Mouse (Mus musculus): ENCODE measurements around the gene Zmiz1.

Zmiz1 gene

DNA sequence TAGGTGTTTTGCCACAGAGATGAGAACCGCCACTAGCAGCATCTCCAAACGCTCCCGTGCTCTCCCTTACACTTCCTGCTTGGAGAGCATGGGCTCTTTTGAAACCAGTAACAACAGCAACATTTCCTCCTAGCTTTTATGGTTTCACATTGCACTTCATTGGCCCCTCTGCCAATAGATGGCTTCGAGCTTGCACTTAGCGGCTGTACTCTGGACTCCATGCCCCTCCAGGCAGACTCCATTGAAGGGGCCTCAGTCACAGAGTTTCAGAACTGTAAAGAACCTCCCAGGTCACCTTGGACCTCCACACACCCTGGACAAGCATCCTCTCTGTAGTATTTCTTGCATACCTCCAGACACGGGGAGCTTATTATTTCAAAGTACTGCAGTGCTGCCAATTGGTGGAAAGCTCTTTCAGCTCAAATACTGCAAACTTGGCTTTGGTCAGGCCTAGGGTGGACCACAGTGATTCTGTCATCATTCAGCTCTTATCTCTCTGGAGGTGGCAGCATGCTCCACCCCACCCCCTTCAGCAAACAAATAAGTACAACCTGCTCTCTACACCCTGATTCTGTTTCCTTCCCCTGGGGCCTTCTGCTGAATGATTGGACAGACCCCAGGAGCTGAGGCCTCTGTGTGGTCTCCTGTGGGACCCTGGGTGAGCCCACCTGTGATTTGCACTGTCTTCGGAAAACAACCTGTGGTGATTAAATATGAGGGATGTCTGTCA is 227.4 kb downstream of the Zmiz1 start:
- DNase-seq (ENCODE audit: low read depth, low spot score) = no peak

DNA sequence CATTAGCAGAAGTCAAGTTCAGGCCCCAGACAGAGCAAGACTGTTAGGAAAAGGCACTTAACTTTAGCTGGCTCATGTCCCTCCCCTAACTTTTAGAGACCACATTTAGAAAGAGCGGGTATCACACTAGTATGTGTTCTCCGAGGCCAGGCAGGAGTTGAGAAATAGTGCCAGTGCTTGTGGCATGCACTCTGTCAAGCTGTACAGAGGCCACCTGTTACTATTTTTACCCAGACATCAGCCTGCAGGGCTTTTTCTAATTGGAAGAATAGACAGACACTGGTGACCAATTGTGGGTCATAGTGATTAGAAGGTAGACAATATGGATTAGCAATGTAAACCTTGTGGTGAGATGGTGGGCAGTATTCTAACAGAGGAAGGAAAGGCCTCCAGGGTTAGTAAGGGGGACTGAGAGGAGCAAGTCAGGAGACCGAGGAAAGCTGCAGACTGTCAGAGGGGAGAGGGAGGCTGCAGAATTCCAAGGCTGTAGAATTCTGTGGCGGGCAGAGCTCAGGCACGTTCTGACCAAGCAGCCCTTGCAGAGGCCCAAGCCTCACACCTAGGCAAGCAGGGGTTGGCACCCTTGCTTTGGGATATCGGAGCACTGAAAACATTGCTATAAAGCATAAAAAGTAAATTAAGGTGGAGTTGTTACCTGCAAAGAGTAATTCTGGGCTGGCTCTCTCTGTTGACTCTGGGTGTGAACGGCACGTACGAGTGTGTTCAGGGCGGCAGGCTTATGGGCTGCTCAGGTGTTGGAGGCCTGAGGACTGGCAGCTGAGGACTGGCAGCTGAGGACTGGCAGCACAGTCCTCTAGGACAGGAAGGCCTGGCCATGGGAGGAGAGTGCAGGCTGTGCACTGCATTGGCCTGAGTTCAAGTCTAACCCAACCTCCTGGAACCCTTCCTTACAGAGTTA is 228.3 kb downstream of the Zmiz1 start:
- no peak for DNase-seq (ENCODE audit: low read depth, low spot score)

- DNase-seq (ENCODE audit: low read depth, low spot score) = no peak
Observed at GRCm38 (mm10) chr14:25693271-25693887, 234.4 kb downstream of the Zmiz1 start.

- peak; percentile 97 for DNase-seq (ENCODE audit: low read depth, low spot score)
Observed at GRCm38 (mm10) chr14:25693888-25694568, 235.0 kb downstream of the Zmiz1 start, which contains the start of gene Ppif. Gene Ppif (plus strand): TSS chr14:25694154.

- peak; percentile 68 for DNase-seq (ENCODE audit: low read depth, low spot score)
Observed at GRCm38 (mm10) chr14:25694569-25694897, 235.5 kb downstream of the Zmiz1 start.

DNA sequence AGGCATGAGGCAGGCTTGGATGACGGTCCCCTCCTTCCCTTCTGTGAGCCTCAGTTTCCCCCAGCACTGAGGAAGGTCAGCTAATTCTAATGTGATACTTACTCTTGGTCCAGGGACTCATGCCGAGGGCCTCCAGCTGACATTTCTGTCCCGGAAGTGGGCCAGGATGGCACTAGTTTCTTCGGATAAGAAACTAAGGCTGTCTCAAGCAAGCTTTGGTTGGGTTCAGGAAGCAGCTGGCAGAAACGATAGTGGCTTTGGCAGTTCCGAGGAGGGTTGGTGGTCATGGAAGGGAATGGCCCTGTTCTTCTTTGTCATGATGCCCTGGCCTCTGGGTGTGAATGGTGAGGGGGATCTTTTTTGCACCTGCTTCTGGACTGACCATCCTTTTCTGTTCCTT is 236.1 kb downstream of the Zmiz1 start:
- no peak for DNase-seq (ENCODE audit: low read depth, low spot score)

- DNase-seq (ENCODE audit: low read depth, low spot score) = no peak
Observed at GRCm38 (mm10) chr14:25696356-25696755, 237.4 kb downstream of the Zmiz1 start.

DNA sequence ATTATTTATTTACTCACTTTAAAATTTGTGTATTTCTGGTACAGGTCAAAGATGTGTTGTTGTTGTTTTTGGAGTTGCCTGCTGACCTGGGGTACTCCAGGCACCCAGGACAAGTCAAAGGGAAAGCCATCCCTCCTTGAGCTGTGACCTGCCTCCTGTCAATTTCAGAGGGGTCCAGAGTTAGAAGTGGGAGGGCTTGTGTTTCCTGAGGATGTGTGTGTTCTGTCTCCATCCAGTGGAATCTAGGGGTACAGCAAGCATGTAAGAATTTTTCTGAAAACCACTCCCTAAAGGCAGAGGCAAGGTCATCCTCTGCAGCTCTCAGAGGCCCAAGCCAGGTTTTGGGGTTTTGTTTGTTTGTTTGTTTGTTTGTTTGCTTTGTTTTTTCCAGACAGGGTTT is 243.0 kb downstream of the Zmiz1 start:
- DNase-seq (ENCODE audit: low read depth, low spot score) = peak; percentile 66

GRCm38 (mm10) chr14:25707691-25708181 is 248.8 kb downstream of the Zmiz1 start:
- peak; percentile 50 for DNase-seq (ENCODE audit: low read depth, low spot score)

- DNase-seq (ENCODE audit: low read depth, low spot score) = no peak
Observed at GRCm38 (mm10) chr14:25708451-25708850, 249.5 kb downstream of the Zmiz1 start.

- DNase-seq (ENCODE audit: low read depth, low spot score) = no peak
Observed at GRCm38 (mm10) chr14:25708917-25709316, 249.9 kb downstream of the Zmiz1 start.

DNA sequence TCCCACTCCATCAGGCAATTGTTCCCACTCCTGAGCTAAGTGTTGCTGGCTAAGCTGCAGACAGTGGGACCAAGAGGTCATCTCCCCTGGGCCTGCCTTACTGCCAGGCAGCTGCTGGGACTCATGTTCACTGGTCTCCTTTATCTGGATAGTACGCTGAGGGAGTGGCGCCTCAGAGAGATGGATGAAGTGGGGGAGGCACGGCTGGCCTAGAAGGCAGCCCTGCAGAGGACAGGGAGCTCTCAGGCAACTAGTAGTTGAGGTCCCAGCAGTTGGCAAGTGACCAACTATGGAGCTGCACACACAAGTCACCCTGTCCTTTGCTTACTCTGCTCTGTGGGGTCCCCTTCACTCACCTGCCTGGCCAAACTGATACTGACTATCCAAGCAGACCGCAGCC is 251.1 kb downstream of the Zmiz1 start:
- no peak for DNase-seq (ENCODE audit: low read depth, low spot score)

- no peak for DNase-seq (ENCODE audit: low read depth, low spot score)
Observed at GRCm38 (mm10) chr14:25710681-25711080, 251.7 kb downstream of the Zmiz1 start.

GRCm38 (mm10) chr14:25711177-25711576 is 252.2 kb downstream of the Zmiz1 start:
- DNase-seq (ENCODE audit: low read depth, low spot score) = no peak

DNA sequence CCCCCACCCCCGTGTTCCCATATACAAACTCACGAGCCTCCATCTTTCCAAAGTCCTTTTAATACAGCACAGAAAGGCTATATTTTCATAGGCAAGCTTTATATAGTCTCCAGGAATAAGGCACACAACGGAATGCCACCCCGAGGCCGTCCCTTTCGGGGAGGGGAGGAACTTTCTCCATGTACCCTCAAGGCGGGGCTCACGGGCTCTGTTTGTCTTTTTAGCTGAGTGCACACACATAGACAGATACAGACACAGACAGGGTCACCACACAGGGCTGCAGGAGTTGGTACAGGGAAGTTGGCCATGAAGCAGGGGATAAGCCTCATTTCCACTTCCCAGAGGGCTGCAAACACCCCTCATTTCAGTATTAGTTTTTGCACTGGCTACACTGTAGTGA is 252.6 kb downstream of the Zmiz1 start:
- no peak for DNase-seq (ENCODE audit: low read depth, low spot score)

GRCm38 (mm10) chr14:25713443-25713842 is 254.5 kb downstream of the Zmiz1 start:
- DNase-seq (ENCODE audit: low read depth, low spot score) = no peak
